Mouse (Mus musculus) brain, embryonic 18.5 days (tissue): ENCODE measurements around the gene Tmprss12.
"Not testable (repeated sequence)": the region's sequence is repeated elsewhere in the genome, so short reads cannot be mapped to it uniquely, and the experiment has no call there.

Experiments
- DNase-seq: peaks from one replicate; pipeline ENCODE4 v3.0.0-alpha.2; 2012; ENCODE audit warnings: low read depth, low spot score

The Tmprss12 gene

GRCm38 (mm10) chr15:100280626-100281025 lies at the start of gene Tmprss12:
Gene Tmprss12, plus strand, starts transcription at chr15:100280837.
- no peak for DNase-seq

DNA sequence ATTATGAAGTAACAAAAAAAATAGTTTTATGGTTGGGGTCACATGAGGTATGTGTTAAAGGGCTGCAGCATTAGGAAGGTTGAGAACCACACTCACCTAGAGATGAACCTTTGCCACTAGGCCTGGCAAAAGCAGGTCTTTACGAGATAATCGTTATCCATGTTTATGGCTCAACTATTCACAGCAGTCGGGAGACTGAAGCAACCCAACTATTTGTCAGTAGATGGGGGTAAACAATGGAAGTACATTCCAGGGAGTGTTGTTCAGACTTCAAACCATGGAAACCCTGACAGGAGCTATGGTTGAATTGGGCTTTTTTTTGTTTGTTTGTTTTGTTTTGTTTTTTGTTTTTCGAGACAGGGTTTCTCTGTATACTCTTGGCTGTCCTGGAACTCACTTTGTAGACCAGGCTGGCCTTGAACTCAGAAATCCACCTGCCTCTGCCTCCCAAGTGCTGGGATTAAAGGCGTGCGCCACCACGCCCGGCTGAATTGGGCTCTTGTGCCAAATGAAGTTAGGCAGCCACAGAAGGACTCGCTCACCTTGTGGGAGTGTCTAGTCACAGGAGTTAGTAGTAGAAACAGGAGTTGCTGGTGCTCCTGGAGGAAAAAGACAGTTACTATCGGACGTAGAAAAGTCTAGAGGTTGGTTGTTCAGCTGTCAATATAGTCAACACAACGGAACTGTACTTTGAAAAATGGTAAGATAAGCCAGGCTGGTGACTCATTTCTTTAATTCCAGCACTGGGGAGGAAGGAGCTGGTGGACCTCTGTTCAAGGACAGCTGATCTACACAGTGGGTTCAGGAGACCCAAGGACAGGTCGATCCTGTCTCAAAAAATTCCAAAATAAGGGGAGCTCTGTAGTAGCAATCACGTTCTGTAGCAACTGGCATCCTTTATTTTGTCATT lies 48.8 kb upstream of the Tmprss12 start:
- no peak for DNase-seq

DNA sequence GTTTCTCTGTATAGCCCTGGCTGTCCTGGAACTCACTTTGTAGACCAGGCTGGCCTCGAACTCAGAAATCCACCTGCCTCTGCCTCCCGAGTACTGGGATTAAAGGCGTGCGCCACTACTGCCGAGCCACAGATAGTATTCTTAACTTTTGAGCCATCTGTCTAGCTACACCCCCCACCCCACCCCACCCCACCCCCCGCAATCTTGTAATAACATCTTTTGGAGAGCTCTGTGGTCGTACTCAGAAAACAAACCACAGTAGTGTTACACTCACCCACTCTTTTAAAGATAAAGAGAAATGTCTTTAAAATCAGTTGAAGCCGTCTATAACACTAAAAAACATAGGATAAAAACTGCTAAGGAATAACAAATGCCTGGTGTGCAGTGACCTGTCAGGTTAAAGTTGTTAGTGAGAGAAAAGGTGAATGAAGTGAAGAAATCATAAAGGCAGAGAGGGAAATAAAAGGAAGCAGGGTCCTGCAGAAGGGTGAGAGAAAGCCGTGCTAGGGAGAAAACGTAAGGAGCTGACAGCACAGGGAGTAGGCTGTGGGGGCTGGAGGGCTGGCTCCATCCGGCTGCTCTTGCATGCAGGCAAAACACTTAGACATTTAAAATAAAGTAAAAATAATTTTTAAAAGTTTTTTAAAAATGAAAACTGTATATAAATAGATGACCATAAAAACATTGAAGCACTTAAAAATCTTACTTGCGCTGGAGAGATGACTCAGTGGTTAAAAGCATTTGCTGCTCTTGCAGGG lies 45.2 kb upstream of the Tmprss12 start:
- no peak for DNase-seq

GRCm38 (mm10) chr15:100236952-100237351 lies 43.7 kb upstream of the Tmprss12 start:
- no peak for DNase-seq

DNA sequence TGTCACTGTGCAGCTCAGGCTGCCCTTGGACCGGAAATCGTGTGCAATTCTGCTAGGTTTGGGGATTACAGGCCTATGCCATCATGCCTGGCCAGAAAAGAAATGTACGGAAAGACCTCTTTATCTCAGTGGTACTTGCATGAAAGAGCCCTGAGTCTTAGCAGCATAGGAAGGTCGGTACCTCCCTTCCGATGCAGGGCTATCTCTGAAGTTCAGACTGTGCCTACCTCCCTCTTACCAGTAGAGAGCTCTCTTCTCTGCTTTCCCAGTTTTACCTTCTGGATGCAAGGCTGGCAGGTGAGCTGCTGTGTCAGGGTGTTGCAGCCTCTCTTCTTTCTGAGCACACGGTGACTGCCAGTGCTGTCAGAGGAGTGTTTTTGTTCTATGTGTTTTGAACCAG lies 38.9 kb upstream of the Tmprss12 start:
- DNase-seq, result no peak

GRCm38 (mm10) chr15:100245951-100246350 lies 34.7 kb upstream of the Tmprss12 start:
- DNase-seq, result no peak

- no peak for DNase-seq
Measured at GRCm38 (mm10) chr15:100247296-100247695, 33.3 kb upstream of the Tmprss12 start.

GRCm38 (mm10) chr15:100248665-100249433 lies 31.8 kb upstream of the Tmprss12 start:
- no peak for DNase-seq

DNA sequence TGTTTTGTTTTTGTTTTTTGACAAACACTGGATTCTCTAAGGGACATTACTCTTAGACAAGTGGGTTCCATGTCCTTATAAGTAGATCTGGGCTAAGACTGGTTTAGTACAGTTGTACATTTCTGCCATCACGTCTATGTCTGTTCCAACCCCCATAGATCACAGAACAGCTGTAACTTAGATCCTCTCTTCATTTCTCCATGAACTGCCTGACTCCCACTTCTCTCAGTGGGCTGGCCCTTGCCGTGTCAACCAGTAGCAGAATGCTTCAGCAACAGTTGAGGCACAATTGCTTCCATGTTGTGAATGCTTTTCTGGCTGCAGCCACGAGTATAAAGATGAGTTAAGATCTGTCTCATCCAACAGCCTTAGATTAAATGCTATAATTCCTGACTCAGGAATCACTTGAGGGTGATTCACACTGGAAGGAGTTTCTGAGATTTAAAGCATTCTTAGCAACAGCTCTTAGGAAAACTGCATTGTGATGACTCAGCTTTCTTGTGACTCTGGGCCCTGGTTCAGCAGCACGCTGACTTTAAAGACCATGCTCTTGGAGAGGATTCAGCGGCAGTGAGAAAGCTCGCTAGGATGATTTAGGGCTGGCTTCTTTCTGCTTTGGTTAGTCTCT lies 29.4 kb upstream of the Tmprss12 start:
- no peak for DNase-seq

- no peak for DNase-seq
Measured at GRCm38 (mm10) chr15:100256386-100256785, 24.3 kb upstream of the Tmprss12 start.

DNA sequence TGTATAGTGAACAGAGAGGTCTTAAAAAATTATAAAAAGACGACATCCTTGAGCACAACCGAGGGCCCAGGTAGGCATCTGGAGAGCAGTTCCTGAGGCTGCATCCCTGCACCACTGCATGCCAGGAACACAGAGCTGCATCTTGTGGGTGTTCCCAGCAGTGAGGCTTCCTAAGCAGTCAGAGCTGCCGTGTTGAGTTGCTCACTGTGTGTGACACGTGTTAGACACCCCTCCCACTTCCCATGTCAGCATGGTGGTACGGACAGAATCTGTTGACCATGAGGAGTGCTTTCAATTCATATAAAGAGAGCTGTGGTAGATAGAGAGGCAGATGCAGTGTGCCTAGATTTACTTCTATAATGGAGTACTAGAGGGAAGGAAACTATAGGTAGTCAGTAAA lies 23.3 kb upstream of the Tmprss12 start:
- DNase-seq, result no peak

DNA sequence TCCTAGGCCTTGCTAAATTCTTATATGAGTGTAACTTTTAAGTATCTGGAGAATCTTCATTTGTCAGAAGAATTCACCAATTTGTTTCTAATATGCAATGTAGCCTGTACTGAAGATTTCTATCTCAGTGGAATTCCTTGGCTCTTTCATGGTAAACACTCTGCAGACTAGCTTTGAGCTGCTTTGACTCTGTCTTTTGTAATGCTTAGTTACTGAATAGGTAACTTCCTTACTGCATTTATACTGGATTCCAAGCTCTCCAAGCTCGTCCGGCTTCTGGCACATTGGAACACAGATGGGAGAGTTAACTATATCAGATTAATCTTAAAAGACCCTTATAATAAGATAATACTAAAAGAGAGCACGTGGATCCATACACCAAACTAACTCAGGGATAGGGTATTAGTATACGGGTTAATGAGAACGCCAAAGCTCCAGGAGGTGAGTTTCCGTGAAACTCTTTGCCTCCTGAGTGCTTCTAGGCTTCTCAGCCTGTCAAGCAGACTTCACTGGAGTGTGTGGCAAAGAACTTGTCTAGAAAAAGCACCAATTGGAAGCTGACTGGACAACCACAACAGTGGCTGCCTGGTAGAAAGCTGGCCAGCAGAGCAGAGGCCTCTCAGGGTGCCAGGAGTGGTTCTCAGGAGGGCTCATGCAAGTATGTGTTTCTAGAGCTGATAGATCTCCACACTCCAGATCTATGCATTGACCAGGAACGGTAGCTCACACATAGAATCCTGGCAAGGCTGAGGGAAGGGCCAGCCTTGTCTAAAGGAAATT lies 21.8 kb upstream of the Tmprss12 start:
- no peak for DNase-seq

DNA sequence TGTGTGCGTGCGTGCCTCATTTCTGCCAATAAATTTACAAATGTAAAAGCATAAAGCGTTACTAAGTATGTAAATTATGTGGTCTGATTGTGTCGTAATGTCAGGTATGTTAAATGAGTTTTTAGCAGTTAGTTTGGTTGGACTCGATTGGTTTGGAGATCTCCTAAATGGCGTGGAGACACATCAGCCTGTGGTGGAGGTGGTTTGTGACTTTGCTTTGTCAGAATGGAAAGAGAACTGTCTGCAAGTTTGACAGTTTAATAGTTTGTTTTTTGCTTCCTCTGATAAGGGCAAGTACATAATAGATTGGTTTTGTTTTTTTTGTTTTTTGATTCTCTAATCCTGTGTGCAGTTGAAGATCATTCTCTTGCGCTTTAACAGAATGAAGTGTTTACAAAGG lies 20.3 kb upstream of the Tmprss12 start:
- not testable (repeated sequence) for DNase-seq

GRCm38 (mm10) chr15:100263246-100263905 lies 17.3 kb upstream of the Tmprss12 start:
- peak; percentile 2 for DNase-seq

- DNase-seq, result no peak
Measured at GRCm38 (mm10) chr15:100265586-100266325, 14.9 kb upstream of the Tmprss12 start.

- DNase-seq, result no peak
Measured at GRCm38 (mm10) chr15:100268916-100269315, 11.7 kb upstream of the Tmprss12 start.

- no peak for DNase-seq
Measured at GRCm38 (mm10) chr15:100269776-100270175, 10.9 kb upstream of the Tmprss12 start.

- DNase-seq, result not testable (repeated sequence)
Measured at GRCm38 (mm10) chr15:100270609-100271008, 10.0 kb upstream of the Tmprss12 start.

DNA sequence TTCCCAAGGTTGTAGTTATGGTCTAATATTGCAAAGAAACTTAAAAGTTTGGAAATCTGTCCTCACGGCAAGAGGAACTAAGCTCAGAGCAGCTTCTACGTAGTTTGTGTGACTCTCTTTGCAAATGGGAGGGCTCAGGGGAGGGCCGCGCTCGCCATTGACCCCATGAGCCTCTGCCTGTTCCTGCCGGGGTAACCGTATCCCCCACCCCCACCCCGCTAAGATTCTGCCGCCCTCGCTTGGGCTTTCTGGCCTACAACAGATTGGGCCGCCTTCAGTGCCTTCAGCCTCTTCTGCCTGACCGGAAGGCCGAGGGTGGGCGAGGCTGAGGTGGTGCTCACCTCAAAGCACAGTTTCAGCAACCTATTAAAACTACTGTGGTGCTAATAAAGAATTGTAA lies 9.2 kb upstream of the Tmprss12 start:
- DNase-seq, result no peak
